Mouse (Mus musculus) T-helper 2 cell (primary cell): ENCODE measurements around the gene Efs.

ENCODE experiments used
- in situ Hi-C: fragments of 300-600 bp; cut with MboI, MseI; formaldehyde crosslinking; loops from one replicate; pipeline ENCODE4 v1.15.1; 2025; ENCODE audit warnings: high pct_unique_total_duplicates

Efs gene

DNA sequence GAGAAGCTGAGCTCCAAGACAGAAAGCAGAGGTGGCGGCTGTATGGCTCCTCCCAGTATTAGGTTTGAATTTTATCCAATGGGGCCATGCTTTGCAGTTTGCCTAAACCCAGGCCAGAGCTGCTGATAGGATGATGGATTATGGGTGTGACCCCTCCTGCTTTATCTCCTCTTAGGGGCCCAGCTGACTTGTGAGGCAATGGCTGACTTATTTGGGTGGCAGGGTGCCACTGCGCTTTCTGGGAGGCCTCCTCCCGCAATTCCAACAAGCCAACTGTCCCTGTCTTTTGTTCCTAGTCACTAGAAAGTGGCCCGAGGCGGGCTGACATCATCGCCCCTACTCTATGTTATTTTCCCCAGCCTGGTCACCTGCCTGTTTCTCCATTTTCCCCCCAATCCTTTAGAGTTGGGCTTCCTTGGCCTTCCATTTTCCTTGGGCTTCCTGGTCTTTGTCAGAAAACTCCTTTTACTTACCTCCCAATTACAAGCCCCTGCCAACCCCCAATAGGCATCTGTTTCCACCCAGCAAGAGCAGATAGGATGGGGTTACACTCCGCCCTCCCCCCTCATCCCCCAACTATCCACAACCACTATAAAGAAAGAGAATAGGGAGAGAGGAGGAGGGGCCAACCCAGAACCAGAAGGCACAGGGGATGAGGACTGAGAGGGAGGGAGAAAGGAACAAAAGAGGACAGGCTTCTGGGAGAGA is 1.1 kb downstream of the Efs start:
- in situ Hi-C loops: loop anchor here (5.0 kb wide), 1 partner anchor 73 kb away; no protein-coding TSS in a partner anchor

GRCm38 (mm10) chr14:54920076-54920685 is 5.7 kb downstream of the Efs start:
- in situ Hi-C loops: loop anchor here (5.0 kb wide), 1 partner anchor 77 kb away; no protein-coding TSS in a partner anchor

DNA sequence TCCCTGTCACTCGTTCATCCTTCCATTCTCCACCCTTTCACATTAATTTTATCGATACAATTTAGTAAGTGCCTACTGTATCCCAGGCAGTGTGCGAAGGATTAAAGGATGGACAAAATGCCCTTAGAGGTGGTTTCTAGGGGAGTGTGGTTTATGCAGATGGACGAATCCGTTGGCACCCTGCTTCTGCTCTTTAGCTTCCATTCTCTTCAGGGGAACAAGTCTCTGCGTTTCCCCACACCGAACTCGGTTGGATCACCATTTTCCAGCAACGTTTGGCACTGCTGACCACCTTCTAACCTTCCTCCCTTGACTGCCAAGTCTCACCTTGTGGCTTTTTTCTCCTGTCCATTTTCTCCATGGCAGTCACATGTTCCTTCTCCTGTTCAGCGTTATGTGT is 12.6 kb downstream of the Efs start:
- in situ Hi-C loops: no loop called here

DNA sequence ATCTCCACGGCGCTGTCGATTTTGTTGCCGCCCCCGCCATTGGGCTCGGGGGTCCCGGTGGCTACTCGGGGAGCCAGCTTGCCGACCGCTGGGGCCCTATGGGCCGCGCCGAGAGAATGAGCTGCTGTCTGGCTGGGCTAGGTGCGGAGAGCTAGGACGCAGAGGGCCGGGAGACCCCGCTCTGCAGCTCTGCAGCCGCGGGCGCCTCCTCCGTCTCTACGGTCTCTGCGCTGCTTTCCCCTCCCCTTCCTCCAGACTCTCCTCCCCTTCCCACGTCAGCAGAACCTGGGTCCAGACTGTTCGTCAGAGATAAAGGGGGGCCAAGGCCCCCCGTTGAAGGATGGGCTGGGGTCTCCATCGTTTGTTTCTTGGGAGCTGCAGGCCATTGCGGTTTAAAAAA is 13.0 kb downstream of the Efs start, which contains the start of gene Slc22a17:
Gene Slc22a17 (minus strand): TSS at position 247 of the 400 bp plus-strand sequence.
- in situ Hi-C loops: no loop called here

- in situ Hi-C loops: no loop called here
Observed at GRCm38 (mm10) chr14:54912109-54912850, 13.6 kb downstream of the Efs start.

GRCm38 (mm10) chr14:54908682-54909081 is 17.2 kb downstream of the Efs start:
- in situ Hi-C loops: no loop called here

DNA sequence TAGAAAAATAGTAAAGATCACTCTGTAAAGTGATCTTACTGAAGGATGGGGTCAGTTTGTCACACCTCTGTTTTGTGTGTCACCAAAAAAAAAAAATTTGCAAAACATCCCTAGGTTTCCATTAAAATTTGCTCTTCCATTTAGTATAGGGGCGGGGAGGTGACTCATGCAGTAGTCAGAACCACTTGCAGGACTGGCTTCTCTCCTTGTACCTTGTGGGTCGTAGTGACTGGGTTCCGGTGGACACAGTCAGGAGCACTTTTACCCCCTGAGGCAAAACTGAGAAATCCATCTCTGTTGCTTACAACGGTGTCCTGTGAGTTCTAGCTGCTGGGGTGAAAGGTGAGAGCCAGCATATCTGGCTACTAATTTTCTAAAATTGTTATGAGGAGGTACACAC is 22.3 kb downstream of the Efs start:
- in situ Hi-C loops: no loop called here

DNA sequence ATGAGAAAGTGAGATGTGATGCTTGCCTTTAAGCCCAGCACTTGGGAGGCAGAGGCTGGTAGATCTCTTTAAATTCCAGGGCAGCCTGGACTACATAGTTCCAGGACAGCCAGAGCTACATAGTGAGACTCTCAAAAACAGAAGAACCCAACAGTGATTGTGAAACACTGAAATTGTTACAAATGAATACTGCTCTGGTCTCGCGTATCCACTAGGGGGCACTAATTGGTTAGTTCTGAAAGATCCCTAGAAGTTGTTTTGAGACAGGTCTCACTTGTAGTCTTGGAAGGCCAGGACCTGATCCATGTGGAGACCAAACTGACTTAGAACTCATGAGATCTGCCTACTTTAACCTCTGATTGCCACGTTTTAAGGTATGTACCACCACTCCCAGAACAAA is 25.5 kb downstream of the Efs start:
- in situ Hi-C loops: no loop called here

DNA sequence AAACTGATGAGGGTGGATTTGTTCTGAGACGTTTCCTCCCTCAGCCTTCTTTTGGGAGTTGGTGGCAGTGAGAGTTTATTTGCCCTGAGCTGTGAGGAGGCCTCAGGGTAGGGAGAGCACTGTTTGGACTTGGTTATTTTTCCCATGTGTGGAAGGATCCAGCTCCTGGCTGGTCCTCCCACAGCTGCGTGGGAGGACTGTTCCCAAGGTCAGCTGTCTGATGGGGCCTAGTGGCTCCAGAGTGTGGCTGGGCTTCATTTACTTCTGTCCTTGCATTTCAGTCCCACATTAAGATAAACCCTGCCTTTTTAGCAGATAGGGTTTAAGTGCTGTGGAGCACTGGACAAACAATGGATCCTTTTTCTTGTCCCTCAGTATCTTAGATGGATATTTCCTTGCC is 28.5 kb downstream of the Efs start:
- in situ Hi-C loops: loop anchor here (5.0 to 10.0 kb wide), 2 partner anchors 120 to 197 kb away; partner anchors contain the start of genes Ngdn, Thtpa and Zfhx2

DNA sequence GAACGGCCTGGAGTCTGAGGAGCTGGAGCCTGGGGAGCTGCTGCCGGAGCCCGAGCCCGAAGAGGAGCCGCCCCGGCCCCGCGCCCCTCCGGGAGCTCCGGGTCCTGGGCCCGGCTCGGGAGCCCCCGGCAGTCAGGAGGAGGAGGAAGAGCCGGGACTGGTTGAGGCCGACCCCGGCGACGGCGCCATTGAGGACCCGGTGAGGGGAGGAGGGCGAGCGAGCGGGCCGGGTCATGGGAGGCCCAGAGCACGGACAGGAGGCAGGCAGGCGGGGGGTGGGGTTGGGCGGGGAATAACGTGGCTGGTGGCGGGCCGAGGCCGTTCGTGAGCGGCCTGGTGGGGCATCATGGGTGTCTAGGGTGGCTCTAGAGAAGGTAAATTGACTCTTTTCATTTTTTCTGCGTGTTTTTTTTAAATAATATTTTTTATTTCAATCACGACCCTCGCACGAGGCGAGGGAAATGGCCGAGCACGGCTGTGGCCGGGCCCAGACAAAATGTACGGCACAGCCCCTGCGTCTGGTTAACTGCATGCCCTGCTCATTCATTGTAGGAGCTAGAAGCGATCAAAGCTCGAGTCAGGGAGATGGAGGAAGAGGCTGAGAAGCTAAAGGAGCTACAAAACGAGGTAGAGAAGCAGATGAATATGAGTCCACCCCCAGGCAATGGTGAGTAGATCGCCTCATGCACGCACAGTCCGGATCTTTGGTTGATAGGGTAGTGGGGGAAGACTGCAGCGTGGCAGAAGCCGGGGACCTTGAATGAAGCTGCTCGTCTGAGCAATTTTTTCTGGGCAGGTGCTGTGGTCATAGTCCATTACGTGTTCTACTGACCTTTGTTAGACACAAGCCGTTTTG is 31.4 kb downstream of the Efs start:
- in situ Hi-C loops: loop anchor here (5.0 to 10.0 kb wide), 2 partner anchors 123 to 200 kb away; partner anchors contain the start of genes Ngdn, Thtpa and Zfhx2

DNA sequence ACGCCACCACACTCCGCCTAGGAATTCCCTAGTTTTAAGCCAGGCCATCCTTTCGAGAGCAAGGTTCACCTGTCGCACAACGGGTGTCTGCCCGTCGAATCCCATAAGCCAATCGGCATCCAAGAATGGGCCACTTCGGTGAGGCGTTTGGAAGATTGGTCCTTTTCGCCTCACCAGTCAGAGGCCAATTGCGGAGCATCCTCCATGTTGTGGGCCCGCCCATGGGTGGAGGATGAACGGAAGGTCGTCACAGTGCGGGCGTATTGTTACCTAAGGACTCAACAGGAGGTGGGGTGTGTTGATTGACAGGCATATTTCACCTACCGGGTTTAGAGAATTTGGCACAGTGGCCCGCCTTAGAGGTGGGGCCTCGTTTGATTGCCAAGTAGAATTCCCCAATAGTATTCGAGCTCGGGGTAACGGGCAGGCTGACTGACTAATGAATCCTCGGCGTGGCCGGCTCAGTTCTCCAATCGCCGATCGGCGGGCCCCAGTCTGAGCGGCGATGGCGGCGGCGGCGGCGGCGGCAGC is 32.2 kb downstream of the Efs start:
- in situ Hi-C loops: loop anchor here (10.0 kb wide), 1 partner anchor 201 kb away; the partner anchor contains the start of genes Thtpa and Zfhx2

DNA sequence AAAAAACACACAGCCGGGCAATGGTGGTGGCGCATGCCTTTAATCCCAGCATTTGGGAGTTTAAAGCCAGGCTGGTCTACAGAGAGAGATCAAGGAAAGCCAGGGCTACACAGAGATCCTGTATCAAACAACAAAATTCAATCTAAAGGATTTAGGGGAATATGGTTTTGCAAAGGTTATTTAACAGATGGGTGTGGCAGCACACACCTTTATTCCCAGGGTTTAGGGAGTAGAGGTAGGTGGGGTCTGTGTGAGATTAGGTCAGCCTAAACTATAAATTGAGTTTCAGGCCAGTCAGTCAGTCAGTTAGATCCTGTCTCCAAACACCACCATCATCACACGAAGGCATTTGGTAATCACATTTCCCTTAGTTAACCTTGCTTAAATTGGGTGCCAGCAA is 33.7 kb downstream of the Efs start, which contains the start of gene Pabpn1:
Gene Pabpn1 (plus strand): TSS at position 301 of the 400 bp plus-strand sequence.
- in situ Hi-C loops: loop anchor here (10.0 kb wide), 1 partner anchor 203 kb away; the partner anchor contains the start of genes Thtpa and Zfhx2

GRCm38 (mm10) chr14:54885309-54885708 is 40.6 kb downstream of the Efs start:
- in situ Hi-C loops: no loop called here

DNA sequence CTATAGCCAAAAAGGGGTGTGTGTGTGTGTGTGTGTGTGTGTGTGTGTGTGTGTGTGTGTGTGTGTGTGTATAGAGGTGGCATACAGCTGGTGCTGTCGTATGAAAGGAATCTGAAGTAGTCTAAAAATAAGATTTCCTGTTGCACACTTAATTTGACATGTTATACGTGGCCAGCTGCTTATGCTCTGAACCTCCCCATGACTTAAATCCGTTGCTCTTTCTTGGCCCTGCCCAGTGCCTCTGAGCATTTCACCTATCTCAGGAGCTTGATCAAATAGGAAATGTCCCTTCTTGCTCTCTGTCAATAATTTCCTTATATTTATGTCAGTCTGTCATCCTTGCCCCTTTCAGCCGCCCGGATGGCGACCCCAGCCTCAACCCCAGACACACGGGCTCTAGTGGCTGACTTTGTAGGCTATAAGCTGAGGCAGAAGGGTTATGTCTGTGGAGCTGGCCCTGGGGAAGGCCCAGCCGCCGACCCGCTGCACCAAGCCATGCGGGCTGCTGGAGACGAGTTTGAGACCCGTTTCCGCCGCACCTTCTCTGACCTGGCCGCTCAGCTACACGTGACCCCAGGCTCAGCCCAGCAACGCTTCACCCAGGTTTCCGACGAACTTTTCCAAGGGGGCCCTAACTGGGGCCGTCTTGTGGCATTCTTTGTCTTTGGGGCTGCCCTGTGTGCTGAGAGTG is 41.8 kb downstream of the Efs start:
- in situ Hi-C loops: no loop called here

DNA sequence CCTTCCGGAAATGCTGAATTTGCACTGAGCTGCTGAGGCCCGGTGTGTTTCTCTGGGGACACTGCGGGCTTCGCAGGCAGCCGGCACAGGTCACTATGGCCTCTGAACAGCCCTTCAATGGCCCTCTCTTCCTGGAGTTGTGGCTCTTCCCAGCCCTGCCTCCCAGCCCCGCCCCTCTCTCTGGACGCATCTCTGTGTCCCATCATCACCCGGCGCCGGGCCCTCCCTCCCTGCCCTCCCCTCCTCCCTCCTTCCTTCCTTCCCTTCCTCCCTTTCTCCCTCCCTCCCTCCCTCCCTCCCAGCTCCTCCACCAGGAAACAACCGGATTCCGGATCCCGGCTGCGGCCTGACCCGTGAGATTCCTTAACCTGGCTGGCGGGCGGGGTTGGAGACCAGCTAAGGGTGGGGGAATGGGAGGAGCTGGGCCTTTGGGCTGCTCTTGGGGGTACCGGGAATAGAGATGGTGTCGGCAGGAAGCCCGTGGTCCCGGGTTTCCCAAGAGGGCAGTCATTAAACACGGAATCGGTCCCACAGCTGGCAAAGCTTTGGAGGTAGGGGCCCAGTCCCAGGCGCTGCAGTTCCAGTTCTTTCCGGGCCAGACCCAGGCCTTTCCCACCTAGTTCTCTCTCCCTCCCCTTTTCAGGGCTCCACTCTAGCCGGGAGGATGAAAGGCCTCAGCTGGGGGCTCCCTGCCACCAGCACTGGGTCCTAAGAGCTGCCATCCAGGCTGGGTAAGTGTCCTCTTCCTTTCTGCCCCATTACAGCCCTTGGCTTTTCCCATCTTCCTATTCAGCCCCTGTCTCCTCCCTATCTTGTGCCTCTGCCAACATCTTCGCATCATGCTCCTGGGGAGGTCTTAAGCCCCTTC is 42.5 kb downstream of the Efs start, which contains the start of the genes Bcl2l2 and Gm20521:
Gene Bcl2l2 (plus strand): TSS at position 224 of the 868 bp plus-strand sequence.
Gene Gm20521 (plus strand): TSS at position 288 of the 868 bp plus-strand sequence.
- in situ Hi-C loops: no loop called here

DNA sequence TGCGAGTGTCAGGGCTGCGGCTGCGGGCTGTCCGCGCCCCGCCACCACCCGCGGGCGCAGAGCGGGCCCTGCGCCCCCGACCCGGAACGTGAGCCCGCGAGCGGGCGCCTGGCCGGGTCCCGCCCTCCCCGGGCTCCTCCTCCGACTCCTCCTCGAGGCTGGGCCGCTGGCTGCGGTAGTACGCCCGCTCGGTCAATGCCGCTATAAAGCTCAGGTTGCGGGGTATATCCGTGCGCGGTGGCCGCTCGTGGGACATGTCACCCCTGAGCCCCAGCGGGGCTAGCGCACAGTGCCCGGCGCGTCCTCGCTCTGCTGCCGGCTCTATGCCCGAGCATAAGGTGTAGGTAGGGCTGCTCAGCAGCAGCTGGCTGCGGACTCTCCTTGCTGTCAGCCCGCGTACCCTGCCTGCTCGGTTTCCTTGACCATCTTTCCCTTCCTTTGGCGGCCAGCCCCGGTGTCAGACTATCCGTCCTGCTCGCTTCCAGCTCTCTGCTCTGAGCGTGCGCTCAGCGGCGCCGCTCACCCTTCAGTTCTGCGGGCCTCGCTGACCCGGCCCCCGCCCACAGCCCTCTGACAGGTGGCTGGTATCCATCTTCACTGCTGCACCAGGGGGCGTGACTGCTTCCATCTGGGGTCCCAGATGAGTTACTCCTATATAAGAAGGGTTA is 48.7 kb downstream of the Efs start, which contains the start of gene Ppp1r3e:
Gene Ppp1r3e (minus strand): TSS at position 503 of the 668 bp plus-strand sequence.
- in situ Hi-C loops: no loop called here

- in situ Hi-C loops: no loop called here
Observed at GRCm38 (mm10) chr14:54876539-54877047, 49.3 kb downstream of the Efs start.
